Mouse (Mus musculus): ENCODE data around the gene Foxf2.

Gene Foxf2

GRCm38 (mm10) chr13:31623906-31624860 lies 1.4 kb upstream of the Foxf2 start:
- in situ Hi-C loops (cut with MboI; ENCODE audit: unreplicated experiment in 2 of 2) = loop anchor here (10.0 to 25.0 kb wide), 5 partner anchors 649 to 1069 kb away; partner anchors contain the start of genes Exoc2 (in 1 of the 2) and Gm5447 (in 1 of the 2)

- in situ Hi-C loops (cut with MboI; ENCODE audit: unreplicated experiment in 2 of 2) = loop anchor here (5.0 to 25.0 kb wide), 6 partner anchors 37 to 1070 kb away; partner anchors contain the start of genes Exoc2 (in 1 of the 2) and Gm5447 (in 1 of the 2)
These were observed 667 bp upstream of the Foxf2 start for GRCm38 (mm10) chr13:31624966-31625332.

- in situ Hi-C loops (cut with MboI; ENCODE audit: unreplicated experiment in 2 of 2) = loop anchor here in 1 of 2 experiments (5.0 to 10.0 kb wide), 5 partner anchors 36 to 1071 kb away; partner anchors contain the start of genes Exoc2 and Gm5447
These were observed 676 bp downstream of the Foxf2 start for GRCm38 (mm10) chr13:31626183-31626801.

- in situ Hi-C loops (cut with MboI; ENCODE audit: unreplicated experiment in 2 of 2) = loop anchor here in 1 of 2 experiments (5.0 to 10.0 kb wide), 5 partner anchors 35 to 1072 kb away; partner anchors contain the start of genes Exoc2 and Gm5447
These were observed 1.5 kb downstream of the Foxf2 start for GRCm38 (mm10) chr13:31626991-31627625.

- in situ Hi-C loops (cut with MboI; ENCODE audit: unreplicated experiment in 2 of 2) = loop anchor here in 1 of 2 experiments (5.0 to 10.0 kb wide), 5 partner anchors 34 to 1073 kb away; partner anchors contain the start of genes Exoc2 and Gm5447
These were observed 2.5 kb downstream of the Foxf2 start for GRCm38 (mm10) chr13:31627864-31628690.

- in situ Hi-C loops (cut with MboI; ENCODE audit: unreplicated experiment in 2 of 2) = loop anchor here in 1 of 2 experiments (5.0 to 10.0 kb wide), 5 partner anchors 34 to 1074 kb away; partner anchors contain the start of genes Exoc2 and Gm5447
These were observed 3.1 kb downstream of the Foxf2 start for GRCm38 (mm10) chr13:31628691-31629180.

GRCm38 (mm10) chr13:31629321-31629851 lies 3.8 kb downstream of the Foxf2 start:
- in situ Hi-C loops (cut with MboI; ENCODE audit: unreplicated experiment in 2 of 2) = loop anchor here in 1 of 2 experiments (5.0 to 10.0 kb wide), 5 partner anchors 33 to 1075 kb away; partner anchors contain the start of genes Exoc2 and Gm5447

- in situ Hi-C loops (cut with MboI; ENCODE audit: unreplicated experiment in 2 of 2) = loop anchor here in 1 of 2 experiments (10.0 kb wide), 2 partner anchors 65 to 155 kb away; no protein-coding TSS in a partner anchor
These were observed 4.4 kb downstream of the Foxf2 start for GRCm38 (mm10) chr13:31630051-31630450.

GRCm38 (mm10) chr13:31630551-31630950 lies 4.9 kb downstream of the Foxf2 start:
- in situ Hi-C loops (cut with MboI; ENCODE audit: unreplicated experiment in 2 of 2) = loop anchor here in 1 of 2 experiments (10.0 kb wide), 2 partner anchors 64 to 154 kb away; no protein-coding TSS in a partner anchor

- in situ Hi-C loops (cut with MboI; ENCODE audit: unreplicated experiment in 2 of 2) = loop anchor here in 1 of 2 experiments (10.0 kb wide), 2 partner anchors 64 to 154 kb away; no protein-coding TSS in a partner anchor
These were observed 5.7 kb downstream of the Foxf2 start for GRCm38 (mm10) chr13:31631291-31631690.

GRCm38 (mm10) chr13:31632450-31632849 lies 6.8 kb downstream of the Foxf2 start:
- in situ Hi-C loops (cut with MboI; ENCODE audit: unreplicated experiment in 2 of 2) = loop anchor here in 1 of 2 experiments (10.0 kb wide), 2 partner anchors 62 to 152 kb away; no protein-coding TSS in a partner anchor

GRCm38 (mm10) chr13:31633259-31633658 lies 7.6 kb downstream of the Foxf2 start:
- in situ Hi-C loops (cut with MboI; ENCODE audit: unreplicated experiment in 2 of 2) = loop anchor here in 1 of 2 experiments (10.0 kb wide), 2 partner anchors 62 to 152 kb away; no protein-coding TSS in a partner anchor

GRCm38 (mm10) chr13:31635546-31635945 lies 9.9 kb downstream of the Foxf2 start:
- in situ Hi-C loops (cut with MboI; ENCODE audit: unreplicated experiment in 2 of 2) = loop anchor here in 1 of 2 experiments (10.0 kb wide), 2 partner anchors 59 to 149 kb away; no protein-coding TSS in a partner anchor

GRCm38 (mm10) chr13:31641517-31641916 lies 15.9 kb downstream of the Foxf2 start:
- in situ Hi-C loops (cut with MboI; ENCODE audit: unreplicated experiment in 2 of 2) = no loop called here

- in situ Hi-C loops (cut with MboI; ENCODE audit: unreplicated experiment in 2 of 2) = loop anchor here (10.0 kb wide), 2 partner anchors 747 to 1097 kb away; no protein-coding TSS in a partner anchor
These were observed 26.6 kb downstream of the Foxf2 start for GRCm38 (mm10) chr13:31652131-31652745.

GRCm38 (mm10) chr13:31656249-31656648 lies 30.6 kb downstream of the Foxf2 start:
- in situ Hi-C loops (cut with MboI; ENCODE audit: unreplicated experiment in 2 of 2) = loop anchor here (10.0 kb wide), 2 partner anchors 751 to 1101 kb away; no protein-coding TSS in a partner anchor

GRCm38 (mm10) chr13:31658212-31658611 lies 32.6 kb downstream of the Foxf2 start:
- in situ Hi-C loops (cut with MboI; ENCODE audit: unreplicated experiment in 2 of 2) = loop anchor here (10.0 kb wide), 2 partner anchors 753 to 1103 kb away; no protein-coding TSS in a partner anchor

- in situ Hi-C loops (cut with MboI; ENCODE audit: unreplicated experiment in 2 of 2) = loop anchor here (10.0 kb wide), 2 partner anchors 754 to 1104 kb away; no protein-coding TSS in a partner anchor
These were observed 33.3 kb downstream of the Foxf2 start for GRCm38 (mm10) chr13:31658963-31659362.

Data from v-Abl transformed pro-B cells (cell line).